Mouse (Mus musculus) liver, embryonic 11.5 days (tissue): Measurements from ENCODE around the gene Ppp4r4. TPM values are rescaled to one million over a fixed set of nuclear protein-coding genes. Genes with fewer than 3 reads are reported as not detected.
"Not testable (repeated sequence)": the region's sequence is repeated elsewhere in the genome, so short reads cannot be mapped to it uniquely, and the experiment has no call there.

ENCODE experiments used
- ATAC-seq: fragments of 200-750 bp; cut with Nextera tagmentation; replicated peaks from 2 replicates; pipeline ENCODE4 v1.8.0; 2017; ENCODE audit warnings: moderate number of reproducible peaks, mild to moderate bottlenecking, moderate TSS enrichment, moderate library complexity; ENCODE audit not compliant: low FRiP score
- DNase-seq: peaks from one replicate; pipeline ENCODE4 v3.0.0-alpha.2; 2017; ENCODE audit warnings: low spot score
- H3K27ac ChIP-seq: fragments of 300-500 bp; sonication (generic); 2 replicates; pipeline ENCODE4 v1.5.1; 2014; ENCODE audit warnings: mild to moderate bottlenecking, low read depth, low read length, control low read depth
- H3K27me3 ChIP-seq: fragments of 300-500 bp; sonication (generic); replicated peaks from 2 replicates; pipeline ENCODE4 v1.6.1; 2014; ENCODE audit warnings: low read length, mixed read lengths; ENCODE audit not compliant: control insufficient read depth, insufficient read depth
- H3K36me3 ChIP-seq: fragments of 300-500 bp; sonication (generic); 2 replicates; pipeline ENCODE4 v1.6.1; 2014; ENCODE audit warnings: mild to moderate bottlenecking, low read length, moderate library complexity, mixed read lengths; ENCODE audit not compliant: control insufficient read depth, insufficient read depth
- H3K4me1 ChIP-seq: fragments of 300-500 bp; sonication (generic); replicated peaks from 2 replicates; pipeline ENCODE4 v1.6.1; 2014; ENCODE audit warnings: low read length, mixed read lengths; ENCODE audit not compliant: control insufficient read depth, insufficient read depth
- H3K4me2 ChIP-seq: fragments of 300-500 bp; sonication (generic); 2 replicates; pipeline ENCODE4 v1.6.1; 2014; ENCODE audit warnings: mild to moderate bottlenecking, control low read depth, moderate library complexity
- H3K4me3 ChIP-seq: fragments of 300-500 bp; sonication (generic); 2 replicates; pipeline ENCODE4 v1.5.1; 2014; ENCODE audit warnings: low read depth, low read length, control low read depth
- H3K9ac ChIP-seq: fragments of 300-500 bp; sonication (generic); 2 replicates; pipeline ENCODE4 v1.6.1; 2014; ENCODE audit warnings: low read depth, low read length, control low read depth
- H3K9me3 ChIP-seq: fragments of 300-500 bp; sonication (generic); 2 replicates; pipeline ENCODE4 v1.6.1; 2016; ENCODE audit warnings: low read length, inconsistent platforms, mixed read lengths; ENCODE audit not compliant: control insufficient read depth
- WGBS: fragments of 180-500 bp; shearing (Covaris S2); extraction: QIAGEN DNeasy Blood & Tissue Kit; methylation state at CpG from one replicate; pipeline ENCODE4 v1.1.7; 2014; 5-methylcytosine and 5-hydroxymethylcytosine counted together
- polyA plus RNA-seq: library from polyadenylated mRNA; unstranded; fragments of >200 nt; fragmentation: Nextera tagmentation; extraction: Ambion mirVana; gene quantifications from 2 replicates; pipeline ENCODE4 v1.2.1, GENCODE M21; 2014

Ppp4r4 gene
- polyA plus RNA-seq, 1 experiment from 2014 or later, result 3.2 TPM

- Histone ChIP-seq H3K9ac (no peak overlapping the region), H3K9me3 (no peaks in the 10 kb centered on the region)
- no peak for DNase-seq
These were observed 35.0 kb downstream of the Ppp4r4 start for GRCm38 (mm10) chr12:103567129-103567528.

GRCm38 (mm10) chr12:103569690-103570089 lies 37.6 kb downstream of the Ppp4r4 start:
- H3K4me2 ChIP-seq, result no peak overlapping the region
- no peaks in the 10 kb centered on the region for H3K9me3 ChIP-seq
- H3K4me1 ChIP-seq, result no peaks in the 10 kb centered on the region
- DNase-seq, result no peak
- H3K36me3 ChIP-seq, result no peaks in the 10 kb centered on the region
- H3K27ac ChIP-seq, result no peak overlapping the region
- no peaks in the 10 kb centered on the region for H3K27me3 ChIP-seq
- no peak for ATAC-seq
- no peak overlapping the region for H3K4me3 ChIP-seq
- no peak overlapping the region for H3K9ac ChIP-seq
- WGBS, result 57% methylated on average over 6 of the region's 6 CpGs

More at GRCm38 (mm10) chr12:103567129-103567528, 35.0 kb downstream of the Ppp4r4 start:
- Histone ChIP-seq H3K27ac (no peak overlapping the region), H3K4me1 (no peaks in the 10 kb centered on the region), H3K36me3 (no peaks in the 10 kb centered on the region), H3K4me2 (no peak overlapping the region), H3K4me3 (no peak overlapping the region), H3K27me3 (no peaks in the 10 kb centered on the region)
- 68% methylated on average over 3 of the region's 3 CpGs for WGBS
- ATAC-seq, result no peak; the same call in 1 of the 2 replicates

- H3K9me3 ChIP-seq, H3K9ac ChIP-seq, ATAC-seq, H3K4me2 ChIP-seq, H3K4me3 ChIP-seq, H3K27me3 ChIP-seq, H3K36me3 ChIP-seq, DNase-seq, H3K27ac ChIP-seq, H3K4me1 ChIP-seq: not testable (repeated sequence)
- WGBS, result 85% methylated on average over 6 of the region's 6 CpGs
These were observed 46.1 kb downstream of the Ppp4r4 start for GRCm38 (mm10) chr12:103578148-103578547.

GRCm38 (mm10) chr12:103583771-103584170 lies 51.7 kb downstream of the Ppp4r4 start:
- Histone ChIP-seq H3K9ac (no peak overlapping the region), H3K27me3 (no peaks in the 10 kb centered on the region), H3K4me1 (no peaks in the 10 kb centered on the region), H3K4me3 (no peak overlapping the region), H3K4me2 (no peak overlapping the region), H3K36me3 (no peaks in the 10 kb centered on the region), H3K27ac (no peak overlapping the region), H3K9me3 (no peaks in the 10 kb centered on the region)
- WGBS, result 78% methylated on average over 8 of the region's 8 CpGs
- DNase-seq (no peak), ATAC-seq (no peak)

GRCm38 (mm10) chr12:103598411-103598810 lies 66.3 kb downstream of the Ppp4r4 start:
- no peaks in the 10 kb centered on the region for H3K4me1 ChIP-seq
- no peaks in the 10 kb centered on the region for H3K36me3 ChIP-seq
- no peak overlapping the region for H3K27ac ChIP-seq
- no peak overlapping the region for H3K4me2 ChIP-seq
- no peak for ATAC-seq
- H3K4me3 ChIP-seq, result no peak overlapping the region
- no peaks in the 10 kb centered on the region for H3K9me3 ChIP-seq
- H3K27me3 ChIP-seq, result no peaks in the 10 kb centered on the region
- DNase-seq, result no peak
- 38% methylated on average over 2 of the region's 2 CpGs for WGBS
- no peak overlapping the region for H3K9ac ChIP-seq

GRCm38 (mm10) chr12:103600364-103600763 lies 68.3 kb downstream of the Ppp4r4 start:
- no peaks in the 10 kb centered on the region for H3K27me3 ChIP-seq
- H3K36me3 ChIP-seq, result no peaks in the 10 kb centered on the region
- no peak overlapping the region for H3K9ac ChIP-seq
- H3K4me1 ChIP-seq, result no peaks in the 10 kb centered on the region
- ATAC-seq (no peak), DNase-seq (no peak)
- WGBS, result 27% methylated on average over 3 of the region's 3 CpGs
- H3K4me2 ChIP-seq, result no peak overlapping the region
- no peaks in the 10 kb centered on the region for H3K9me3 ChIP-seq
- H3K27ac ChIP-seq, result no peak overlapping the region
- no peak overlapping the region for H3K4me3 ChIP-seq

- no peaks in the 10 kb centered on the region for H3K9me3 ChIP-seq
- no peak overlapping the region for H3K4me3 ChIP-seq
- H3K27me3 ChIP-seq, result no peaks in the 10 kb centered on the region
- ATAC-seq, result no peak
- WGBS, result 72% methylated on average over 3 of the region's 3 CpGs
- H3K9ac ChIP-seq, result no peak overlapping the region
- no peak for DNase-seq
- H3K4me2 ChIP-seq, result no peak overlapping the region
- no peaks in the 10 kb centered on the region for H3K4me1 ChIP-seq
- no peaks in the 10 kb centered on the region for H3K36me3 ChIP-seq
- no peak overlapping the region for H3K27ac ChIP-seq
These were observed 69.8 kb downstream of the Ppp4r4 start for GRCm38 (mm10) chr12:103601839-103602238.

GRCm38 (mm10) chr12:103615141-103615540 lies 83.1 kb downstream of the Ppp4r4 start:
- no peak for ATAC-seq

GRCm38 (mm10) chr12:103615734-103616133 lies 83.7 kb downstream of the Ppp4r4 start:
- H3K27ac ChIP-seq, result no peak overlapping the region
- DNase-seq, result no peak
- 70% methylated on average over 4 of the region's 4 CpGs for WGBS
- no peaks in the 10 kb centered on the region for H3K9me3 ChIP-seq
- no peaks in the 10 kb centered on the region for H3K27me3 ChIP-seq
- no peak overlapping the region for H3K4me3 ChIP-seq
- ATAC-seq, result no peak
- H3K9ac ChIP-seq, result no peak overlapping the region
- H3K4me2 ChIP-seq, result no peak overlapping the region
- H3K36me3 ChIP-seq, result no peaks in the 10 kb centered on the region
- no peaks in the 10 kb centered on the region for H3K4me1 ChIP-seq

More at GRCm38 (mm10) chr12:103615141-103615540, 83.1 kb downstream of the Ppp4r4 start:
- Histone ChIP-seq H3K4me1 (no peaks in the 10 kb centered on the region), H3K4me2 (no peak overlapping the region), H3K4me3 (no peak overlapping the region), H3K36me3 (no peaks in the 10 kb centered on the region; the same call in 1 of the 2 replicates), H3K27ac (no peak overlapping the region), H3K27me3 (no peaks in the 10 kb centered on the region), H3K9me3 (no peaks in the 10 kb centered on the region), H3K9ac (no peak overlapping the region)
- no peak for DNase-seq
- 80% methylated on average over 1 of the region's 1 CpGs for WGBS
